Mouse (Mus musculus) liver, embryonic 13.5 days (tissue): Measurements from ENCODE around the gene Anapc5. TPM values are rescaled to one million over a fixed set of nuclear protein-coding genes. Genes with fewer than 3 reads are reported as not detected.

Experiments
- ATAC-seq: fragments of 200-750 bp; cut with Nextera tagmentation; 2 replicates; pipeline ENCODE4 v1.8.0; 2017; ENCODE audit warnings: low read depth, mild to moderate bottlenecking, moderate number of reproducible peaks, moderate library complexity
- DNase-seq: peaks from one replicate; pipeline ENCODE4 v3.0.0; 2022
- H3K27ac ChIP-seq: fragments of 300-500 bp; sonication (generic); 2 replicates; pipeline ENCODE4 v1.5.1; 2015; ENCODE audit warnings: moderate library complexity, mild to moderate bottlenecking, inconsistent platforms
- H3K27me3 ChIP-seq: fragments of 300-500 bp; sonication (generic); 2 replicates; pipeline ENCODE4 v1.6.1; 2015; ENCODE audit warnings: mild to moderate bottlenecking, inconsistent platforms
- H3K36me3 ChIP-seq: fragments of 300-500 bp; sonication (generic); 2 replicates; pipeline ENCODE4 v1.6.1; 2015; ENCODE audit warnings: mild to moderate bottlenecking, inconsistent platforms
- H3K4me1 ChIP-seq: fragments of 300-500 bp; sonication (generic); replicated peaks from 2 replicates; pipeline ENCODE4 v1.6.1; 2015; ENCODE audit warnings: inconsistent platforms
- H3K4me2 ChIP-seq: fragments of 300-500 bp; sonication (generic); 2 replicates; pipeline ENCODE4 v1.6.1; 2015; ENCODE audit warnings: inconsistent platforms, mild to moderate bottlenecking, moderate library complexity
- H3K4me3 ChIP-seq: fragments of 300-500 bp; sonication (generic); replicated peaks from 2 replicates; pipeline ENCODE4 v1.5.1; 2015; ENCODE audit warnings: mild to moderate bottlenecking, inconsistent platforms
- H3K9ac ChIP-seq: fragments of 300-500 bp; sonication (generic); 2 replicates; pipeline ENCODE4 v1.6.1; 2015; ENCODE audit warnings: mild to moderate bottlenecking, inconsistent platforms
- H3K9me3 ChIP-seq: fragments of 300-500 bp; sonication (generic); replicated peaks from 2 replicates; pipeline ENCODE4 v1.6.1; 2016; ENCODE audit warnings: inconsistent platforms
- WGBS: fragments of 180-500 bp; shearing (Covaris S2); methylation state at CpG from one replicate; pipeline ENCODE4 v1.1.7; 2015; ENCODE audit not compliant: insufficient replicate concordance; 5-methylcytosine and 5-hydroxymethylcytosine counted together
- polyA plus RNA-seq: library from polyadenylated mRNA; unstranded; fragments of >200 nt; fragmentation: Nextera tagmentation; extraction: Ambion mirVana; gene quantifications from 2 replicates; pipeline ENCODE4 v1.2.1, GENCODE M21; 2015

Gene Anapc5
- polyA plus RNA-seq, 1 experiment from 2014 or later = 258 TPM

DNA sequence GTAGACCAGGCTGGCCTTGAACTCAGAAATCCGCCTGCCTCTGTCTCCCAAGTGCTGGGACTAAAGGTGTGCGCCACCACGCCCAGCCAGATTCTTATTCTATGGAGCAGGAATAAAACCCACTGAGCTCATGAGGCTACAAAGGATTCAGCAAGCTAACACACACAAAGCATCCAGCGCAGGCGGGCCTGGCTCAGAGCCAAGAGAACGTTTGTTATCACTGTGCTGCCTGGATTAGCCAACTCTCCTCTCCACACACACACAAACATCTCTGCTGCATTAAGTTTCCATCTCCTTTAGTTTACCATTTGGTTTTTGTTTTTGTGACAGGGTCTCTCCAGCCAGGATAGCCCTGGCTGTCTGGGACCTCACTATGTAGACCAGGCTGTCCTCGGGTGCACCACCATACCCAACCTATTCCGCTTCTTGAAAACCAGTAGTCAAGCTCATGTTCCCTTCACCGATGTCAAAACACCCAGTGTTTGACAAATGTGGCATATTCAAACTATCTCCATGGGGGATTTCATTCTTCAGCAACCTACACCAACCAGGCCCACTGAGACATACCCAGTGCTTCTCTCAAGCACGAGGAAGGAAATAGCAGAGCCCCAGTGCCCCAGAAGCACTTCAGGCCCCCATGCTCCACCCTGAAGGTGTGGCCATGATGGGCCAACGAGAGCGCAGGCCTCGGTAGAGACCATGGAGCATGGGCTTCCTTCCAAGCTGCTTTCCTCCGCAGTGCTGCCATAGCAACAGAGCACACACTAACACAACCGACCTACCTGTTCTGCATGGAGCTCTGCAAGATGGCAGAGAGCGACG, 22.4 kb downstream of the Anapc5 start:
- Histone ChIP-seq H3K4me1 (peaks cover 45% of the 10 kb centered on the region), H3K4me2 (no peak overlapping the region), H3K9me3 (no peaks in the 10 kb centered on the region), H3K9ac (no peak overlapping the region), H3K4me3 (no peak overlapping the region), H3K27ac (peak overlapping the region; percentile 74), H3K27me3 (no peaks in the 10 kb centered on the region), H3K36me3 (peaks cover 95% of the 10 kb centered on the region)
- 70% methylated on average over 17 of the region's 17 CpGs for WGBS
- ATAC-seq (peak; percentile 39), DNase-seq (no peak)

DNA sequence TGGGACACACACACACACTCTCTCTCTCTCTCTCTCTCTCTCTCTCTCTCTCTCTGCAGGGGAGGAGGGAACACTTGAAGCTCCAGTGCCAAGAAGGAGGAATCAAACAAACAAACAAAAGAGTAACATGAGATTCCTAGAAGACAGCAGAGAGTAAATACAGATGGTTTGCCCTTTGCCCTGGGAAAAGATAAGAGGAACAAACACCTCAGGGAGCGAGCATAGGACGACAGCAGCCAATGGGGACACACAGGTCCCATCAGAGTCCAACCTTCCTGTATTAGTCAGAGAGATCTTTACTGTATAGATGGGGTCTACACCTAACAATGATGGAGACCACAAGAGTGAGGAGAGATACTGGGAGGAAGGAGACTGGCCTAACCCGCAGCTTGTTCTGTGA, 23.3 kb downstream of the Anapc5 start:
- Histone ChIP-seq H3K9me3 (no peaks in the 10 kb centered on the region), H3K9ac (no peak overlapping the region), H3K4me2 (no peak overlapping the region), H3K27ac (0 out of 2 replicates have a peak overlapping the region, but pooled peaks have one; percentile 74), H3K4me1 (peaks cover 42% of the 10 kb centered on the region), H3K4me3 (no peak overlapping the region), H3K27me3 (no peaks in the 10 kb centered on the region), H3K36me3 (peaks cover 94% of the 10 kb centered on the region)
- ATAC-seq (no peak), DNase-seq (no peak)
- WGBS = 82% methylated on average over 3 of the region's 3 CpGs

DNA sequence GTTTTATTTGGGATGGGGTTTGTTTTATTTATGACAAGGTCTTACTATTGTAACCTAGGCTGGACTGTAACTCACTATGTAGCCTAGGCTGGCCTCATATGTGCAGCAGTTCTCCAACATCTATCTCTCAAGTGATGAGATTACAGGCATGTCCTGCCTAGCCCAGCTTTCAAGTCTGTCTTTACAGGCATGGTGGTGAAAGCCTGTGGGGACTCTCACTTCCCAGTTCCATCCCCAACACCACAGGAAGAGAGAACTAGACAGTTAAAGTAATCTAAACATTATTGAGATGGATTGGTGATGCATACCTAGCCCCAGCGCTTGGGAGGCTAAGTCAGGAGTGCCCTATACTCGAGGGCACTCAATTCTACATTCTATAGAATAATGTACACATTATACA, 32.4 kb downstream of the Anapc5 start:
- Histone ChIP-seq H3K27ac (no peak overlapping the region), H3K4me3 (no peak overlapping the region), H3K4me2 (no peak overlapping the region), H3K4me1 (peaks cover 22% of the 10 kb centered on the region), H3K36me3 (peaks cover 78% of the 10 kb centered on the region), H3K27me3 (no peaks in the 10 kb centered on the region), H3K9me3 (no peaks in the 10 kb centered on the region), H3K9ac (no peak overlapping the region)
- WGBS = 83% methylated on average over 2 of the region's 2 CpGs
- DNase-seq (no peak), ATAC-seq (no peak)

DNA sequence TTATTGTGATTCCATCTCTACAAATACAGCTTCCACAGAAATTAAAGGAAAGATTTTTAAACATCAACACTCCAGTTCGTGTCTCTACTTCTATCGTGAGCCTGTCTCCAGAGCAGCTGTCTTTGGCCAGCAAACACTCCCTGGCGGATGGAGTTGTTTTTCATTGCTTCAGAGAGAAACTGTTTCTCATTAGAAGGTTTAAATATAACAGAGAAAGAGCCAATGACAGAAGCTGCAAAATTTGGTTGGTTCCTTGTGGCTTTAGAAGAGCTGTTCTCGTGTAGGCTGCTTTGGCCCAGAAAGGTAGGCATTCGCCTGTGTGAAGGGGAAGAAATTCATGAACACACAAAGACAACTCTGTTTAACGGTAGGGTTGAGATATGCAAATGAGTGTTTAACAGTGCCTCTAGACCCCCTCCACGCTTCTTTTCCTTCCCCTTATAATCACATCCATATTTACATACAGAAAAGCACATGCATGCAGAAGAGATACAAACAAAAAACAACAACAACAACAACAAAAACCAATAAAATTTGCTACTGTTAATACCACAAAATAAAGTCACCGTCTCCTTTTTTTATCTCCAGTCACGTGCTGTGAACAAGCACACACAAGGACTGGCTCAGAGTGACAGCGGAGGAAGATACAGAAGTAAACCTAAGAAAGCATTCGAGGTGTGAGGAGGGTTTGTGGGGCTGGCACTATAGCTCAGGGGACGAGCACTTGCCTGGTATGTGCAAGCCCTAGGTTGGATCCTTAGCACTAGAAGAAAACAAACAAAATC, 34.9 kb downstream of the Anapc5 start:
- Histone ChIP-seq H3K27ac (no peak overlapping the region), H3K27me3 (no peaks in the 10 kb centered on the region), H3K36me3 (peaks cover 55% of the 10 kb centered on the region), H3K4me3 (no peak overlapping the region), H3K4me1 (peaks cover 22% of the 10 kb centered on the region), H3K4me2 (no peak overlapping the region), H3K9me3 (no peaks in the 10 kb centered on the region), H3K9ac (no peak overlapping the region)
- no peak for DNase-seq
- WGBS = 56% methylated on average over 12 of the region's 12 CpGs
- no peak for ATAC-seq

DNA sequence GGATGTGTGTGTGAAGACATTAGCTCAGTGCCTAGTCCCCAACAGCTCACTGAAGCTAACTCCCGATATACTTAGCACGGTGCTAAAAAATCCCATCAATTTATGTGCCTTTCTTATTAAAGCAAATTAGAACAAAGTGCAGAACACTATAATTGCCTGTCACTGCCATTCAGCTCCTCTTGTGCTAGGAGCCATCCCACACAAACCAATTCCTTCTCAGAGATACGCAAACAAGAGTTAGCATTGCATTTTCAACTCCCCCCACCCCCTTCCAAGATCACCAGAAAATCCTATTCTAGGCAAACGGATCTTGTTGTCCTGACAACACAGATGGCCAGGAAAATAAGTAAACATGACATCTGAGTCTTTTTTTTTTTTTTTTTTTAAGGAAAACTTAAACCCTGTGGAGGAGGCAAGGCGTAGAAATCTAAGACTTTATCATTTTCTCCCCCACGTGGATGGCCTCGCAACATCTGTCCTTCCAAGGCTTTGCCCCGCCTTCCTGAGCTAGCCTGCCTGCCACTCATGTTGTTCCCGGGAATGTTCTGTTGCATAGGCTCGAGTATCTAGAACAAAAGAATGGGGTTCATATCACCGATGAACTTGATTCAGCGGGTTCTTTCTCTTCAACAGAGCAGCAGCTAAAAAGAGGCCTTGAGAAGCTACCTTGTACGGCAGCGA, 37.3 kb downstream of the Anapc5 start:
- 68% methylated on average over 14 of the region's 14 CpGs for WGBS
- Histone ChIP-seq H3K9ac (no peak overlapping the region), H3K36me3 (peaks cover 34% of the 10 kb centered on the region), H3K27ac (no peak overlapping the region), H3K4me1 (peaks cover 35% of the 10 kb centered on the region), H3K4me2 (no peak overlapping the region), H3K4me3 (no peak overlapping the region), H3K27me3 (no peaks in the 10 kb centered on the region), H3K9me3 (no peaks in the 10 kb centered on the region)
- ATAC-seq (no peak), DNase-seq (no peak)

DNA sequence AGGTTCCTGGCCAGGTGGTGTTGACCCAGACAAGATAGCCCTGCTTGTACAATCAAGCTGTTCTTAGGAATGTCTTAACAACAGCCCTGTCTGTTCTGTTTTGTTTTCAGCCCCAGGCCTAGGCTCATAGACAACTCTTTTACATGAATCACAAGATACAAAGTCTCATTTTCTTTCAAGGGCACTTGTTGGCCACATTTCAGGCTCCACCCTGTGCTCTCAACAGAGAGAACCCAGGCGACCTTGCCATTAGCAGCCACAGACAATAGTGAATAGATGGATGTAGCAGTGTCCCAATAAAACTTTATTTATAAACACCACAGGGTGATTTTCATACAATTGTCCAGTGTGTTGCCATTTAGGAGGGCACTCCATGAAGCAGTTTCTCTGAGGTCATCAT, 39.1 kb downstream of the Anapc5 start:
- Histone ChIP-seq H3K4me3 (no peak overlapping the region), H3K27me3 (no peaks in the 10 kb centered on the region), H3K4me1 (peaks cover 50% of the 10 kb centered on the region), H3K27ac (no peak overlapping the region), H3K4me2 (no peak overlapping the region), H3K36me3 (peaks cover 16% of the 10 kb centered on the region), H3K9me3 (no peaks in the 10 kb centered on the region), H3K9ac (no peak overlapping the region)
- no peak for ATAC-seq
- 50% methylated on average over 1 of the region's 1 CpGs for WGBS
- no peak for DNase-seq

DNA sequence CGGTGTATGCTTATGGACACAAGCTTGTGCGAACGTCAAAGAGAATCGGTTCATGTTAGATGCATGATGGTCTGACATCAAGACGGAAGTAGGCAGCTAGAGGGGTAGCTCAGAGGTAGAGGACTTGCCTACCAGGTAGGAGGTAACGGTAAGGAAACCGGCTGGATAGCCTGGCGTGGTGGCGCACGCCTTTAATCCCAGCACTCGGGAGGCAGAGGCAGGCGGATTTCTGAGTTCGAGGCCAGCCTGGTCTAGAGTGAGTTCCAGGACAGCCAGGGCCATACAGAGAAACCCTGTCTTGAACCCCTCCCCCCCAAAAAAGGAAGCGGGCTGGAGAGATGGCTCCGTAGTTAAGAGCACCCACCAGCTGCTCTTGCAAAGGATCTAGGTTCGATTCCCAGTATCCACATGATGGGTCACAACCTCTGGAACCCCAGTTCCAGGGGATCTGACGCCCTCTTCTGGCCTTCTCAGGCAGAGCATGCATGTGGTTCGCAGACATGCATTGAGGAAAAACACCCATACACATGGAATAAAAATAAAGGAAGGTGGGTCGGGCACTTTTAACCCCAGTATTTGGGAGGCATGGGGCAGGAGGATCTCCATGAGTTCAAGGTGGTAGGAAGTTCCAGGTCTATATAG, 40.2 kb downstream of the Anapc5 start:
- no peak overlapping the region for H3K4me3 ChIP-seq
- whole genome bisulfite sequencing = 79% methylated on average over 19 of the region's 19 CpGs

DNA sequence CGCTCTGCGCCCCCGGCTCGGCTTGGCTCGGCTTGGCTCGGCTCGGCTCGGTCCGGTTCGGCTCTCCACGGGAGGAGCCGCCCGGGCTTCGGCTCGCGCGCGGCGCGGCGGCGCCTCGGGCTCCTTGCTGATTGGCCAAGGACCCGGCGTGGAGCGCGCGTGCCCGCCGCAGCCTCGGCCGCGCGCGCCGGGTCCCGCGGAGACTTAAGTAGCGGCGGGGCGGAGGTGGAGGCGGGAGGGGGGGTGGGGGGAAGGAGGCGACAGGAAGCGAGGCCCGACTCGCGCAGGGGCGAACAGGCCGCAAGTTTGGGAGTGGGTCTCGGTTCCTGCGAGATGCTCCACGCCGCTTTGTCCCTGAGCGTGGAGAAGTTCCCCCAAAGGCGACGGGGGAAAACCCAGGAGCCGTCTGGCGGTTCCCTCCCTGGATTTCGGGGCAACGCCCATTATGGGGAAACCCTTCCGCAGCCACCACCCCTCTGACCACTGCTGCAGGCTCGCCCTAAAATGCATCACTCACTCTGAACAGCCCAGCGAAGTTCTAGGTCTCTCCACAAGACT, 41.8 kb downstream of the Anapc5 start, which contains the start of gene Camkk2:
Gene Camkk2, minus strand, starts transcription at position 133 of the 558 bp plus-strand sequence.
- WGBS = under 1% methylated on average over 62 of the region's 63 CpGs
- Histone ChIP-seq H3K9me3 (no peaks in the 10 kb centered on the region), H3K27me3 (no peaks in the 10 kb centered on the region), H3K4me3 (peak within 1 kb of the TSS; percentile 83), H3K9ac (peak within 1 kb of the TSS; percentile 93), H3K27ac (peak within 1 kb of the TSS; percentile 76), H3K36me3 (0 out of 2 replicates have a peak, but pooled peaks cover 3% of the 10 kb centered on the region), H3K4me2 (peak within 1 kb of the TSS; percentile 95), H3K4me1 (peaks cover 55% of the 10 kb centered on the region)
- ATAC-seq = peak; percentile 72
- peak; percentile 59 for DNase-seq

More for the DNA sequence above, 40.2 kb downstream of the Anapc5 start:
- Histone ChIP-seq H3K36me3 (peaks cover 7% of the 10 kb centered on the region; the same call in 1 of the 2 replicates), H3K27me3 (no peaks in the 10 kb centered on the region), H3K9ac (no peak overlapping the region), H3K27ac (no peak overlapping the region), H3K4me2 (no peak overlapping the region), H3K4me1 (peaks cover 43% of the 10 kb centered on the region), H3K9me3 (no peaks in the 10 kb centered on the region)
- ATAC-seq (no peak), DNase-seq (no peak)

DNA sequence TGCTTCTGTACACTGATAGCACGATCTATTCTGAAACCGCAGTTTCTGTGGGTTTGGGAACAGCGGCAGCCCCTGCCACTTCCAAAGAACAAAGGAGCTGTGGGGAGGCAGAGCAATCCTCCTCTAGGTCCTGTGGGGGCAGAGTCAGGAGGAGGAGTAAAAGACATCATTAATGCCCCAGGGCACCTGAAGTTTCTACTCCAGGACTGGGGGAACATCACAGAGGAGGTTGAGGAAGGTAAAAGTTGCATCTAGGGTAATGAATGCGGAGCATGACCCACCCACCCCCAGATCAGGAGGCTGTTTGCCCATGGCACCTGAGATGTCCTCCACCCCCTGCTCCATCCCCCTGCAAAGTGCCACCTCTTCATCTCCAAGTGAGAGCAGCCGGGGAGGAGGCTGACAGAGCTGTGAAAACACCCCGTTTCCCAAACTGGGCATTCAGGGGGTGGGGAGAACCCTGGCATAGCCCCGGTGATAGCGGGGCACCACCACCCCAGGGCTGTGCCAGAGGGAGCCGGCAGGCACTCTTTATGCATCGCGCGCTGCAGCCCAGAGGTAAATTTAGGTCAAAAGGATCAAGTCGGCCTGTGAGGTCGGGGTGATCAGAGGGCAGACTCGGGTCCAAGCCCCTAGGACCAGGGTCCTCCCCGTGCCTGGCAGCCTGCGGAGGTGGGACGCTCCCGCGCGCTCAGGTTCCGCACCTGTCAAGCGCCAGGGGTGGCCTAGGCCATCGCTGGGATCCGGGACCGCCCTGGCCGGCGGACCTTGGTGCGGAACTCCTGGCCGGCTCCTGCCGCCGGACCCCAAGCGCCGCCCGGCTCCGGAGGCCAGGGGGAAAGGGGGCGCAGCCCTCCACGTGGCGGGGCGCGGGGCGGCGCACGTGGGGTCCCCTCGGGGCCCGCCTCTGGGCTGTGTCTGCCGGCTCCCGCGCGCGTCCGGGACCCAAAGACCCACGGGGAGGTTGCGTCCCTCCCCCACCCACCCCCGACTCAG, 42.6 kb downstream of the Anapc5 start:
- ATAC-seq (peak; percentile 50), DNase-seq (no peak)
- WGBS = 2% methylated on average over 32 of the region's 55 CpGs
- Histone ChIP-seq H3K27me3 (no peaks in the 10 kb centered on the region), H3K9ac (peak overlapping the region; percentile 93), H3K27ac (peak overlapping the region; percentile 76), H3K4me3 (peak overlapping the region; percentile 83), H3K4me1 (peaks cover 55% of the 10 kb centered on the region), H3K9me3 (no peaks in the 10 kb centered on the region), H3K4me2 (peak overlapping the region; percentile 95), H3K36me3 (0 out of 2 replicates have a peak, but pooled peaks cover 8% of the 10 kb centered on the region)

DNA sequence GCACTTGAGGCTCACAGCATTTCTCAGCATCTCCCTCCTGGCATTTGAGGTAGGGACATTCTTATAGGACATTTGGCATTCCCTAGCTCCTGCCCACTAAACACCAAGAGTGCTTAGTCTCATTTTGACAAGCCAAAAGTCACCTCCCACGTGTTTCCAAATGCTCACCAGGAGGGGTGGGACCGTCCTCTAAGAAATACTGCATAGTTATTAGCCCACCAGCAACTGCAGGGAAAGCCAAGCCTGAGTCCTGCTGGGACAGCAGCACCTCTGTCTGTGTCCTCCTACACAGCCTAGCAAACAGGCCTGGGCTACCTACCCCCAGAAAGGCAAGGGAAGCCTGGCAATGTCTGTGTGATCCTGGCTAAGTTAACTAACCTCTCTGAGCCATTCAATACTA, 43.8 kb downstream of the Anapc5 start:
- Histone ChIP-seq H3K9me3 (no peaks in the 10 kb centered on the region), H3K9ac (no peak overlapping the region), H3K36me3 (peaks cover 18% of the 10 kb centered on the region; the same call in 1 of the 2 replicates), H3K27me3 (no peaks in the 10 kb centered on the region), H3K27ac (no peak overlapping the region), H3K4me2 (0 out of 2 replicates have a peak overlapping the region, but pooled peaks have one; percentile 95), H3K4me3 (no peak overlapping the region), H3K4me1 (peaks cover 55% of the 10 kb centered on the region)
- 52% methylated on average over 2 of the region's 2 CpGs for WGBS
- ATAC-seq (no peak), DNase-seq (no peak)
